Mouse (Mus musculus) Patski (cell line): ENCODE data around the gene Ank3. TPM values are rescaled to one million over a fixed set of nuclear protein-coding genes. Genes with fewer than 3 reads are reported as not detected.
A peak's percentile ranks its signal among the peaks of the same experiment; 100 is the strongest.

Experiments
- ATAC-seq: fragments of 100-300 bp; one replicate; pipeline ENCODE4 v1.8.0; 2021
- CTCF ChIA-PET: fragments of 350-600 bp; sonication (Branson Sonifier 250); formaldehyde crosslinking; loops from one replicate; lab custom pipeline; 2022; ENCODE audit warnings: inconsistent platforms; lab: Charles Lee
- POLR2A ChIA-PET: fragments of 350-600 bp; sonication (Branson Sonifier 250); formaldehyde crosslinking; loops from one replicate; lab custom pipeline; 2022; ENCODE audit warnings: antibody characterized with exemption, inconsistent platforms; lab: Charles Lee
- DNase-seq: peaks from one replicate; pipeline ENCODE4 v3.0.0-alpha.2; 2011; ENCODE audit warnings: low read depth, low spot score
- H3K27me3 ChIP-seq: fragments of 371-371 bp; one replicate; pipeline ENCODE4 v1.5.1; 2021
- CTCF ChIP-seq: fragments of 100-300 bp; IDR thresholded peaks from one replicate; pipeline ENCODE4 v1.5.1; 2021
- in situ Hi-C: fragments of 300-500 bp; cut with MboI; formaldehyde crosslinking; loops from 3 replicates; pipeline ENCODE4 v1.11.1; 2018; ENCODE audit warnings: low pct_unique_long_range_greater_than_20kb, mixed read lengths
- polyA plus RNA-seq: library from polyadenylated mRNA; unstranded; gene quantifications from one replicate; pipeline ENCODE4 v1.2.3, GENCODE M21; 2021

Ank3 gene
- polyA plus RNA-seq, 1 experiment from 2014 or later = 83.2 TPM

GRCm38 (mm10) chr10:69915566-69915965 lies 517.0 kb downstream of the Ank3 start:
- ChIA-PET POLR2A (interaction anchor here (1.0 to 2.3 kb wide), 2 partner anchors 9 to 14 kb away, joined by 4 to 12 read pairs; no protein-coding TSS in a partner anchor), CTCF (interaction anchor here (1.2 to 2.4 kb wide), 4 partner anchors 9 to 43 kb away, joined by 3 to 11 read pairs (median 4); no protein-coding TSS in a partner anchor)
- in situ Hi-C loops = loop anchor here (5.0 to 25.0 kb wide), 2 partner anchors 47 to 1222 kb away; no protein-coding TSS in a partner anchor
- TF ChIP-seq CTCF = no peak
- H3K27me3 ChIP-seq = no peaks in the 10 kb centered on the region
- no peak for ATAC-seq
- no peak for DNase-seq

DNA sequence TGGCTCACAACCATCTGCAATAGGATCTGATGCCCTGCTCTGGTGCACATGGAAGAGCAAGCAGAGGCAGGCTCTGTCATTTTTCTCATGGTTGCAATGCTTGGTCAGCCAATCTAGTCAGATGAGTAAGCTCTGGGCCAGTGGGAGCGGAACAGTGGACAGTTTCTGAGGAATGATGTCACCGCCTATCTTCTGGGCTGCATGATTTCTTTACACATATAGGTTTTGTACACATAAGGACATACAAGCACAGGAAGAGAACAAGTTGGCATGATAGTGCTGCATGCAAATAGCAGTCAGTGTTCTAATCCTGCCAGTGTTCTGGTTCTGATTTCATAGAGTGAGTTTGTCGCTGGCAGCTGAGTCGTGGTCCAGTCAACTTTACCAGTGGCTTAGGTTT lies 517.6 kb downstream of the Ank3 start:
- ATAC-seq (peak; percentile 84), DNase-seq (peak; percentile 82)
- ChIA-PET POLR2A (interaction anchor here (1.0 to 2.3 kb wide), 2 partner anchors 9 to 13 kb away, joined by 4 to 12 read pairs; no protein-coding TSS in a partner anchor), CTCF (interaction anchor here (1.2 to 2.4 kb wide), 3 partner anchors 9 to 21 kb away, joined by 3 to 11 read pairs (median 5); no protein-coding TSS in a partner anchor)
- TF ChIP-seq CTCF = no peak
- in situ Hi-C loops = loop anchor here (5.0 to 25.0 kb wide), 2 partner anchors 46 to 1221 kb away; no protein-coding TSS in a partner anchor
- H3K27me3 ChIP-seq = no peaks in the 10 kb centered on the region

DNA sequence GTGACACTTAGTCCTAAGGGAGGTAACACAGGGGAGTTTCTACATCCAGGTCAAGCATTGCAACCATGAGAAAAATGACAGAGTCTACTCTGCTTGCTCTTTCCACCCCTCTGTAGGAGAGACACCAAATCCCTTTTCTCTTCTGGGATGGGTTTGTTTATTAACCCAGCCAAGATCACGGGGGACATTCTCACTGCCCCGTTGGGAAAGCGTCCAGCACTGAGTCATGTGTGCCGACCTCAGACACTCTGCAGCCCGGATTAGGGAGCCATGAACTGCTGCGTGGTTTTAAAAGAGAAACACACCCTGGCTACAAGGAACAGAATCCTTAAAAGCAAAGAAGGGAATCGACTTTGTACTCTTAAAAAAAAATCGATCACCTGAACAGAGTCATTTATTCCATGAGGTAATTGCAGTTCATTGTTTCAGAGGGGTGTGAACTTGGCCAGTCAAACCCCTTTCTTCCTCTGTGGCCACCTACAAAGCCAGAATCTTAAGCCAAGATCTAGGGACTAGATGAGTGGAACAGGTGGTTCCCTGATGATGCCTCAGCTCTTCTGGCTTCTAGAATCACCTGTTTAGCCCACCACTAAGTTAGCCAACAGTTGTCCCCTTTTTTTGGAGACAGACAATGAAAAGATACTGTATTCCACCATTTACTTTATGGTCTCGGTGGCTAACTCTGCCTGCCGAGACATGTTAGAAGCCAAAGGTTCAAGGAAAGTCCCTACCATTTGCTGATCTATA lies 518.3 kb downstream of the Ank3 start:
- ChIA-PET POLR2A (interaction anchor here (0.8 to 2.3 kb wide), 3 partner anchors 8 to 13 kb away, joined by 3 to 12 read pairs (median 4); no protein-coding TSS in a partner anchor), CTCF (interaction anchor here (2.0 to 2.4 kb wide), 2 partner anchors 8 to 10 kb away, joined by 5 to 11 read pairs; no protein-coding TSS in a partner anchor)
- in situ Hi-C loops = loop anchor here (5.0 to 25.0 kb wide), 2 partner anchors 45 to 1220 kb away; no protein-coding TSS in a partner anchor
- DNase-seq (peak; percentile 98), ATAC-seq (peak; percentile 89)
- H3K27me3 ChIP-seq = no peaks in the 10 kb centered on the region
- TF ChIP-seq CTCF = no peak

DNA sequence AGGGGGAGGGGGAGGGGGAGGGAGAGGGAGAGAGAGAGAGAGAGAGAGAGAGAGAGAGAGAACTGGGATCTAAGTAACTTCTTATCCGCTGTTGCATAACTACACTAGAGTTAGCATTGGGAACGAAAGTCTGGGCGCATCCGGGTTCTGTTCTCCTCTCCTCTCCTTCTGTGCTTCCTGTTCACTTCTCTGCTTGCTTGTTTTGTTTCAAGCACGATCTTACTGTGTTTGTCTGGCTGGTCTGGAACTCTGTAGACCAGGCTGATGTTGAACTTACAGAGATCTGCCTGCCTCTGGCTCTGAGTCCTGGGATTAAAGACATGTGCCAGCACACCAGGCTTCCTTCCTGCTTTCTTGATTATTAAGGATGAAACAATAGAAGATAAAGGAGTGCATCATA lies 519.1 kb downstream of the Ank3 start:
- in situ Hi-C loops = loop anchor here (5.0 to 25.0 kb wide), 2 partner anchors 45 to 1220 kb away; no protein-coding TSS in a partner anchor
- POLR2A ChIA-PET = interaction anchor here (0.8 kb wide), 1 partner anchor 8 kb away, joined by 3 read pairs; no protein-coding TSS in a partner anchor
- no peak for TF ChIP-seq CTCF
- DNase-seq (no peak), ATAC-seq (no peak)
- CTCF ChIA-PET = no interaction called here
- no peaks in the 10 kb centered on the region for H3K27me3 ChIP-seq

GRCm38 (mm10) chr10:69918461-69919151 lies 520.0 kb downstream of the Ank3 start:
- DNase-seq (no peak), ATAC-seq (no peak)
- ChIA-PET POLR2A (interaction anchor here (1.0 kb wide), 1 partner anchor 9 kb away, joined by 3 read pairs; no protein-coding TSS in a partner anchor), CTCF (no interaction called here)
- no peaks in the 10 kb centered on the region for H3K27me3 ChIP-seq
- in situ Hi-C loops = loop anchor here (5.0 to 25.0 kb wide), 2 partner anchors 44 to 1219 kb away; no protein-coding TSS in a partner anchor
- no peak for TF ChIP-seq CTCF

DNA sequence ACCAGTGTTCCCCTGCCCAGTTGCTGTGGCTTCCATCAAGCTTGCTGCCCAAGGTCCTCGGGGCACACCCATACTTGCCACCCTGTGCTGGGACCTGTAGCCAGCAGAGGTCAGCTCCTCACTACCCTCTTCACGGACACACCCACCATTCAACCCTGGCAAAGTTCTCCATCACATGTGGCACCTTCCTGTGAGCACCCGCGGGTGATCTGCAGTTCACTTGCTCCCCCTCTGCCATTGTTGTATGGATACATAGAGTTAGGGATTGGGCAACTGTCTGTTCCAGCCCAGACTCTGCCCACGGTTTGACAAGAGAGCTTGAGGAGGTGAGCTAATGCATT lies 520.5 kb downstream of the Ank3 start:
- in situ Hi-C loops = loop anchor here (5.0 to 25.0 kb wide), 2 partner anchors 43 to 1218 kb away; no protein-coding TSS in a partner anchor
- DNase-seq = no peak
- H3K27me3 ChIP-seq = no peaks in the 10 kb centered on the region
- CTCF ChIA-PET = no interaction called here
- POLR2A ChIA-PET = interaction anchor here (1.0 kb wide), 1 partner anchor 8 kb away, joined by 3 read pairs; no protein-coding TSS in a partner anchor
- no peak for TF ChIP-seq CTCF
- no peak for ATAC-seq

- in situ Hi-C loops = loop anchor here (5.0 to 25.0 kb wide), 2 partner anchors 43 to 1218 kb away; no protein-coding TSS in a partner anchor
- no peaks in the 10 kb centered on the region for H3K27me3 ChIP-seq
- ATAC-seq = no peak
- no peak for TF ChIP-seq CTCF
- CTCF ChIA-PET = no interaction called here
- no peak for DNase-seq
- POLR2A ChIA-PET = no interaction called here
Measured at GRCm38 (mm10) chr10:69919746-69920145, 521.2 kb downstream of the Ank3 start.

DNA sequence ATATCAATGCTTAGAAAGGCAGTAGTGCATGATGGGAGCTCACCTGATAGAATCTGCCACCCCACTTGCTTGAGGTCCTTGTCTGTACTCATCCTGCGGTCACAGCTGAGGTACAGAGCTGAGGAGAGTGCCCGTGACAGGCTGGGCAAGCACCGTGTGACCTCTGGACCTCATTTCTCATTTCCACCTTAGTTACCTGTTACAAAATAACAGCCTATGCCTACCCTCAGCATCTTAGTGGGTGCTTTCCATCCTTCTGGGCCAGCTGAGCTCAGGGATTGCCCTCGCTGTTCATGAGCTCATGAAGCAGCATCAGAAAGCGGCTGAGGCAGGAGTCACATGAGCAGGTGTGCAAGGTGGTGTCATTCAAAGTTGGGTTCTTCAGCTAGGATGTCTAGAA lies 523.5 kb downstream of the Ank3 start:
- no peak for ATAC-seq
- DNase-seq = no peak
- in situ Hi-C loops = loop anchor here (25.0 kb wide), 1 partner anchor 1215 kb away; no protein-coding TSS in a partner anchor
- H3K27me3 ChIP-seq = no peaks in the 10 kb centered on the region
- ChIA-PET POLR2A (interaction anchor here (0.5 kb wide), 1 partner anchor 10 kb away, joined by 3 read pairs; no protein-coding TSS in a partner anchor), CTCF (interaction anchor here (0.9 kb wide), 1 partner anchor 42 kb away, joined by 5 read pairs; no protein-coding TSS in a partner anchor)
- TF ChIP-seq CTCF = no peak

DNA sequence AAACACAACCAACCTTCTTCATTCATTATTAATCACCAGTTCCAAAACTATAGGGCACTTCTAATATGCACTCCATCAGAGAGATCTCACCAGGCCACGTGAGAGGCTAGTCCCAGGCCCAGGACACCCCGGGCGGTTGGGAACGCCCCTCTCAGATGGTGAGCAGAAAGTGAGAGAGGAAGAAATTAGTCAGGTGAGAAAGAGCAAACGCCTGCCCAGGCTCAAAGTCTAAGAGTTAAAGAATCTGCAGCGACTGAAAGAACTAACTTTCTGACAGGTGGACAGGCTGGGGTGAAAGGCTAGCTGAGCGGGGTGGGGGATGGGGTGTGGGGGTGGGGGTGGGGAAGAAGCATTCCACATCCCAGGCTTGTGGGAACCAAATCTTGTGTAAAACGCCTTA lies 525.2 kb downstream of the Ank3 start:
- ATAC-seq (no peak), DNase-seq (no peak)
- ChIA-PET POLR2A (no interaction called here), CTCF (interaction anchor here (1.9 kb wide), 1 partner anchor 8 kb away, joined by 5 read pairs; no protein-coding TSS in a partner anchor)
- in situ Hi-C loops = loop anchor here (25.0 kb wide), 1 partner anchor 1214 kb away; no protein-coding TSS in a partner anchor
- no peak for TF ChIP-seq CTCF
- H3K27me3 ChIP-seq = no peaks in the 10 kb centered on the region
